Comparison of ENCODE assay signal across 9 mouse cellular contexts in genomic region chr5:25839400-25839799, GRCm38 (mm10).
DNase-seq lines count a peak whose midpoint lies in the region; ATAC-seq lines count a peak whose summit lies in the region.
"Had no signal": no experiment of that assay in that cellular context is flagged by ENCODE, and none has a peak within 500 bp of the region (broad histone marks: within the 10 kb centered on the region; RNA-seq: fewer than 3 reads in every experiment).

No protein-coding gene starts in this region.

- no peak overlapping the region for H3K9ac ChIP-seq in intestine, embryonic 14.5 days (ENCODE audit: low read length)
- no peak overlapping the region for H3K9ac ChIP-seq in intestine, embryonic 16.5 days (ENCODE audit: low read depth, low read length)
- no peak overlapping the region for H3K9ac ChIP-seq in neural tube, embryonic 11.5 days (ENCODE audit: low read length)
- H3K9ac ChIP-seq: midbrain, embryonic 12.5 days had no signal

- no peak overlapping the region for H3K4me2 ChIP-seq in intestine, embryonic 14.5 days (ENCODE audit: low read length)
- no peak overlapping the region for H3K4me2 ChIP-seq in intestine, embryonic 16.5 days (ENCODE audit: low read depth, low read length)
- no peak overlapping the region for H3K4me2 ChIP-seq in neural tube, embryonic 11.5 days (ENCODE audit: low read depth)
- H3K4me2 ChIP-seq: midbrain, embryonic 12.5 days had no signal

- peak; percentile 66 for DNase-seq in intestine, embryonic 14.5 days (ENCODE audit: low spot score)
- DNase-seq in B cell, adult 2 months: peak; percentile 31 to 43
- DNase-seq in adipocyte (ENCODE audit: low spot score): peak; percentile 40
- DNase-seq in embryo, embryonic 10.5 days (ENCODE audit: low spot score): peak; percentile 67
- peak; percentile 50 for DNase-seq in kidney, postnatal 10 days
- DNase-seq in neural tube, embryonic 11.5 days (ENCODE audit: low spot score): peak; percentile 43

- WGBS in intestine, embryonic 14.5 days: 26% methylated on average over 4 of the region's 4 CpGs
- 34% methylated on average over 4 of the region's 4 CpGs for WGBS in intestine, embryonic 16.5 days
- 35% methylated on average over 4 of the region's 4 CpGs for WGBS in neural tube, embryonic 11.5 days

- H3K27ac ChIP-seq in intestine, embryonic 14.5 days (ENCODE audit: low read depth): no peak overlapping the region
- H3K27ac ChIP-seq in intestine, embryonic 16.5 days (ENCODE audit: low read length): no peak overlapping the region
- H3K27ac ChIP-seq in neural tube, embryonic 11.5 days (ENCODE audit: low read depth, low read length): no peak overlapping the region
- H3K27ac ChIP-seq: midbrain, embryonic 12.5 days had no signal

- no peaks in the 10 kb centered on the region for H3K9me3 ChIP-seq in intestine, embryonic 14.5 days (ENCODE audit: control insufficient read depth, low read length)
- H3K9me3 ChIP-seq in intestine, embryonic 16.5 days (ENCODE audit: control insufficient read depth, low read length): no peaks in the 10 kb centered on the region
- H3K9me3 ChIP-seq in neural tube, embryonic 11.5 days (ENCODE audit: control insufficient read depth, low read length): no peaks in the 10 kb centered on the region
- H3K9me3 ChIP-seq: midbrain, embryonic 12.5 days had no signal

- no peaks in the 10 kb centered on the region for H3K27me3 ChIP-seq in intestine, embryonic 14.5 days (replicated peaks; ENCODE audit: control insufficient read depth, insufficient read depth, low read length)
- no peaks in the 10 kb centered on the region for H3K27me3 ChIP-seq in intestine, embryonic 16.5 days (replicated peaks; ENCODE audit: control insufficient read depth, insufficient read depth, low read length)
- H3K27me3 ChIP-seq in neural tube, embryonic 11.5 days (ENCODE audit: control insufficient read depth, insufficient read depth, low read length): no peaks in the 10 kb centered on the region
- H3K27me3 ChIP-seq: midbrain, embryonic 12.5 days had no signal

- no peaks in the 10 kb centered on the region for H3K4me1 ChIP-seq in intestine, embryonic 14.5 days (replicated peaks; ENCODE audit: control insufficient read depth, insufficient read depth, low read length)
- H3K4me1 ChIP-seq in intestine, embryonic 16.5 days (ENCODE audit: control insufficient read depth, insufficient read depth, low read length): no peaks in the 10 kb centered on the region
- H3K4me1 ChIP-seq in neural tube, embryonic 11.5 days (ENCODE audit: control insufficient read depth, insufficient read depth, low read length): no peaks in the 10 kb centered on the region

- no peak overlapping the region for H3K4me3 ChIP-seq in intestine, embryonic 14.5 days (ENCODE audit: low read depth, low read length)
- H3K4me3 ChIP-seq in intestine, embryonic 16.5 days (ENCODE audit: low read length): no peak overlapping the region
- H3K4me3 ChIP-seq in neural tube, embryonic 11.5 days (ENCODE audit: low read depth, low read length): no peak overlapping the region
- H3K4me3 ChIP-seq: midbrain, embryonic 12.5 days had no signal

- no peak for ATAC-seq in intestine, embryonic 14.5 days (replicated peaks; ENCODE audit: low FRiP score, low TSS enrichment, low read depth)
- no peak for ATAC-seq in intestine, embryonic 16.5 days
- no peak for ATAC-seq in neural tube, embryonic 11.5 days (ENCODE audit: insufficient read depth, low FRiP score, low TSS enrichment)
- no peak for ATAC-seq in activated CD4-positive, CD25-positive, alpha-beta regulatory T cell, adult 4 months

- H3K36me3 ChIP-seq in intestine, embryonic 14.5 days (ENCODE audit: control insufficient read depth, insufficient read depth, low read length): no peaks in the 10 kb centered on the region
- H3K36me3 ChIP-seq in intestine, embryonic 16.5 days (ENCODE audit: control insufficient read depth, insufficient read depth, low read length): no peaks in the 10 kb centered on the region
- H3K36me3 ChIP-seq in neural tube, embryonic 11.5 days (ENCODE audit: control insufficient read depth, insufficient read depth, low read length): no peaks in the 10 kb centered on the region
- H3K36me3 ChIP-seq: midbrain, embryonic 12.5 days had no signal
